Mouse (Mus musculus) layer of hippocampus, adult 2 months (tissue): Measurements from ENCODE around the gene Xrcc6. TPM values are rescaled to one million over a fixed set of nuclear protein-coding genes. Genes with fewer than 3 reads are reported as not detected.

Experiments
- DNase-seq, 2 experiments: peaks; one replicate each; pipeline ENCODE4 v3.0.0; 2022; ENCODE audit warnings: low spot score in 2 of 2
- H3K27ac ChIP-seq: fragments of 200-600 bp; 2 replicates; pipeline ENCODE4 v1.8.1; 2022
- H3K4me3 ChIP-seq: fragments of 200-600 bp; 2 replicates; pipeline ENCODE4 v1.8.1; 2022; ENCODE audit warnings: mild to moderate bottlenecking
- CTCF ChIP-seq: fragments of 200-600 bp; conservative IDR thresholded peaks from 2 replicates; pipeline ENCODE4 v1.8.1; 2022; ENCODE audit warnings: antibody characterized with exemption, mild to moderate bottlenecking, moderate library complexity
- total RNA-seq, 2 experiments: library from RNA; stranded (reverse); gene quantifications; 2 replicates each; pipeline ENCODE4 v1.2.3; 2021

The Xrcc6 gene
- total RNA-seq, 2 experiments from 2014 or later, result 20.6 to 26.3 TPM

DNA sequence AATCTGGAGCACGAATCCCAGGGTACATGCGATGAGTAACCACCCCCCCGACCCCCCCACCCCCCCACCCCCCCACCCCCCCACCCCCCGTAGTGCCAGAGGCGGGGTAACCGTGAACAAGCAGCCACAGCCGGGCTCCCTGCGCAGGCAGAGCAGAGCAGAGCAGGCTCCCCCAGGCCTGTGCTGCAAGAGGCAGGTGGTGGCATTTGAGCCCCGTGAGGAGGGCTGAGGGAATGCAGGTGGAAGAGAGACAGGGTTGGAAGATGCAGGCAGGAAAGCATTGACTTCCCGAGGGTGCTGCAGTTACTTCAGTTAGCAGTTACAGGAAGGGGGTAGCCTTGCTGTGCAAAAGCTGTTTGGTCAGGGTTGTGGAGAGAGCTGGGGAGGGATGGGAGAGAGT, 99.6 kb downstream of the Xrcc6 start:
- peak; percentile 26 for TF ChIP-seq CTCF
- H3K4me3 ChIP-seq, result no peak overlapping the region
- no peak overlapping the region for H3K27ac ChIP-seq
- DNase-seq, result no peak

Other genes with a start within 250 kb of the Xrcc6 start
- 100 to 1,000 TPM; 140 to 145 TPM for gene Zc3h7b, start 242.8 kb upstream of the Xrcc6 start, total RNA-seq
- 100 to 1,000 TPM; 149 to 162 TPM for gene Rangap1, start 242.3 kb upstream of the Xrcc6 start, total RNA-seq
- gene Tef, start 185.4 kb upstream of the Xrcc6 start, total RNA-seq, result 100 to 1,000 TPM; 273 to 304 TPM
- gene Tob2, start 129.0 kb upstream of the Xrcc6 start, total RNA-seq, result 10 to 100 TPM; 28.6 to 38.4 TPM
- gene Phf5a, start 115.9 kb upstream of the Xrcc6 start, total RNA-seq, result 10 to 100 TPM; 33.0 to 36.8 TPM
- 100 to 1,000 TPM; 442 to 446 TPM for gene Aco2, start 115.5 kb upstream of the Xrcc6 start, total RNA-seq
- 10 to 100 TPM; 44.8 to 51.4 TPM for gene Polr3h, start 61.6 kb upstream of the Xrcc6 start, total RNA-seq
- gene Csdc2, start 51.1 kb upstream of the Xrcc6 start, total RNA-seq, result 10 to 100 TPM; 75.2 to 81.8 TPM
- gene Pmm1, start 26.9 kb upstream of the Xrcc6 start, total RNA-seq, result 100 to 1,000 TPM; 214 to 224 TPM
- not detected for gene 1700029P11Rik, start 7.3 kb upstream of the Xrcc6 start, total RNA-seq
- gene Desi1, start 46.0 kb downstream of the Xrcc6 start, total RNA-seq, result 100 to 1,000 TPM in 1 of 2 experiments, 10 to 100 TPM in 1; 93.9 to 106 TPM
- 100 to 1,000 TPM; 105 to 111 TPM for gene Snu13, start 59.8 kb downstream of the Xrcc6 start, total RNA-seq
- gene 4930407I10Rik, start 71.3 kb downstream of the Xrcc6 start, total RNA-seq, result not detected
- under 1 TPM; 0.26 to 0.44 TPM for gene Mei1, start 82.2 kb downstream of the Xrcc6 start, total RNA-seq
- 10 to 100 TPM; 10.2 to 15.4 TPM for gene Ccdc134, start 140.1 kb downstream of the Xrcc6 start, total RNA-seq
- gene Srebf2, start 159.3 kb downstream of the Xrcc6 start, total RNA-seq, result 100 to 1,000 TPM; 162 to 165 TPM
- 1 to 10 TPM in 1 of 2 experiments, under 1 TPM in 1; 0.95 to 1.2 TPM for gene Shisa8, start 225.0 kb downstream of the Xrcc6 start, total RNA-seq
- under 1 TPM; 0.54 to 0.79 TPM for gene Tnfrsf13c, start 236.5 kb downstream of the Xrcc6 start, total RNA-seq